Mouse (Mus musculus) stomach, embryonic 15.5 days (tissue): Measurements from ENCODE around the gene Dnah2. TPM values are rescaled to one million over a fixed set of nuclear protein-coding genes. Genes with fewer than 3 reads are reported as not detected.

Experiments used
- ATAC-seq: fragments of 200-750 bp; cut with Nextera tagmentation; 2 replicates; pipeline ENCODE4 v1.8.0; 2017; ENCODE audit warnings: low read depth, moderate number of reproducible peaks, moderate TSS enrichment; ENCODE audit not compliant: insufficient read depth, low FRiP score
- H3K27ac ChIP-seq: fragments of 300-500 bp; sonication (generic); 2 replicates; pipeline ENCODE4 v1.5.1; 2015; ENCODE audit warnings: mild to moderate bottlenecking, inconsistent platforms
- H3K27me3 ChIP-seq: fragments of 300-500 bp; sonication (generic); replicated peaks from 2 replicates; pipeline ENCODE4 v1.6.1; 2015; ENCODE audit warnings: inconsistent platforms
- H3K36me3 ChIP-seq: fragments of 300-500 bp; sonication (generic); 2 replicates; pipeline ENCODE4 v1.6.1; 2015; ENCODE audit warnings: inconsistent platforms
- H3K4me1 ChIP-seq: fragments of 300-500 bp; sonication (generic); 2 replicates; pipeline ENCODE4 v1.6.1; 2015; ENCODE audit warnings: inconsistent platforms
- H3K4me2 ChIP-seq: fragments of 300-500 bp; sonication (generic); 2 replicates; pipeline ENCODE4 v1.6.1; 2015; ENCODE audit warnings: mild to moderate bottlenecking, inconsistent platforms
- H3K4me3 ChIP-seq: fragments of 300-500 bp; sonication (generic); replicated peaks from 2 replicates; pipeline ENCODE4 v1.5.1; 2015; ENCODE audit warnings: inconsistent platforms
- H3K9ac ChIP-seq: fragments of 300-500 bp; sonication (generic); 2 replicates; pipeline ENCODE4 v1.6.1; 2015; ENCODE audit warnings: inconsistent platforms
- H3K9me3 ChIP-seq: fragments of 300-500 bp; sonication (generic); 2 replicates; pipeline ENCODE4 v1.6.1; 2016; ENCODE audit warnings: inconsistent platforms
- WGBS: fragments of 180-500 bp; shearing (Covaris S2); methylation state at CpG from one replicate; pipeline ENCODE4 v1.1.7; 2015; 5-methylcytosine and 5-hydroxymethylcytosine counted together
- microRNA-seq: library from miRNA; unstranded; fragments of <30 nt; microRNA quantifications from one replicate; pipeline ENCODE4, GENCODE M21; 2016
- polyA plus RNA-seq: library from polyadenylated mRNA; unstranded; fragments of >200 nt; fragmentation: Nextera tagmentation; extraction: Ambion mirVana; gene quantifications from 2 replicates; pipeline ENCODE4 v1.2.1, GENCODE M21; 2015

Dnah2 gene
- polyA plus RNA-seq, 1 experiment from 2014 or later = 0.81 TPM

DNA sequence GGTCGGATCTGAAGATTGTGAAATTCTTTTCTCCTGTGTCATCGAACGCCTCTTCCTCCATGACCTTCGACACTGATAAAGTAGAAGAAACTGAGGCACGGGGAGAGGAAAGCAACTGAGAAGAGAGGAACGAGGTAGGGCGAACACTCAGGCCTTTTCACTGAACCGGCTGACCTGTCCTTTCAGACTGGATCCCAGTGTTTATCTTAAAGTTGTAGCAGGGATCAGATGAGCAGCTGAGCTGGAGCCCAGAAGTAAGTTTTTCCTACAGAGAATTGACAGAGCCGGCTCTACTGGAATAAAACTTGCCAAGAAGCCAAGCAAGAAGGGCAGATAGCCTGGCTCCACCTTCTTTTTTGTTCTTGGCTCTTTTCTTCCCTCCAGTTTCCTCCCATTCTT lies 178.1 kb downstream of the Dnah2 start:
- Histone ChIP-seq H3K27me3 (no peaks in the 10 kb centered on the region), H3K4me1 (peaks cover 32% of the 10 kb centered on the region), H3K36me3 (peaks cover 10% of the 10 kb centered on the region; the same call in 1 of the 2 replicates), H3K4me3 (no peak overlapping the region), H3K9me3 (no peaks in the 10 kb centered on the region), H3K27ac (peak overlapping the region; percentile 86), H3K9ac (no peak overlapping the region), H3K4me2 (peak overlapping the region; percentile 20)
- ATAC-seq = no peak
- 15% methylated on average over 9 of the region's 9 CpGs for WGBS

Small RNAs within 50 kb of the gene (microRNA-seq; reads per million reads assigned to microRNA genes)
- gene Gm27493 = not detected

Other genes with a start within 250 kb of the Dnah2 start
- 18.6 and 19.5 TPM in 2 replicates for gene Cntrob, start 225.3 kb downstream of the Dnah2 start, polyA plus RNA-seq
- 146 and 157 TPM in 2 replicates for gene Trappc1, start 225.1 kb downstream of the Dnah2 start, polyA plus RNA-seq
- gene Kcnab3, start 222.9 kb downstream of the Dnah2 start, polyA plus RNA-seq = 1.3 TPM in 2 replicates
- 12.6 and 12.8 TPM in 2 replicates for gene Rnf227, start 208.6 kb downstream of the Dnah2 start, polyA plus RNA-seq
- 53.4 and 54.0 TPM in 2 replicates for gene Chd3, start 179.7 kb downstream of the Dnah2 start, polyA plus RNA-seq
- gene Naa38, start 153.6 kb downstream of the Dnah2 start, polyA plus RNA-seq = 154 and 179 TPM in 2 replicates
- 24.9 and 25.3 TPM in 2 replicates for gene Cyb5d1, start 153.5 kb downstream of the Dnah2 start, polyA plus RNA-seq
- gene Tmem88, start 150.9 kb downstream of the Dnah2 start, polyA plus RNA-seq = 26.7 and 29.4 TPM in 2 replicates
- gene Kdm6b, start 135.4 kb downstream of the Dnah2 start, polyA plus RNA-seq = 25.4 and 26.5 TPM in 2 replicates
- gene Efnb3, start 11.1 kb upstream of the Dnah2 start, polyA plus RNA-seq = 10.4 and 12.6 TPM in 2 replicates
- gene Wrap53, start 31.1 kb upstream of the Dnah2 start, polyA plus RNA-seq = 21.6 and 24.5 TPM in 2 replicates
- 122 and 130 TPM in 2 replicates for gene Trp53, start 31.2 kb upstream of the Dnah2 start, polyA plus RNA-seq
- gene Atp1b2, start 56.8 kb upstream of the Dnah2 start, polyA plus RNA-seq = 7.5 and 7.7 TPM in 2 replicates
- gene Shbg, start 68.8 kb upstream of the Dnah2 start, polyA plus RNA-seq = 0.99 and 2.1 TPM in 2 replicates
- gene Sat2, start 72.9 kb upstream of the Dnah2 start, polyA plus RNA-seq = 14.4 and 17.8 TPM in 2 replicates
- gene Fxr2, start 83.9 kb upstream of the Dnah2 start, polyA plus RNA-seq = 21.0 and 27.0 TPM in 2 replicates
- gene Sox15, start 106.2 kb upstream of the Dnah2 start, polyA plus RNA-seq = 3.7 and 6.0 TPM in 2 replicates
- 58.7 and 66.1 TPM in 2 replicates for gene Mpdu1, start 113.5 kb upstream of the Dnah2 start, polyA plus RNA-seq
- gene Cd68, start 117.0 kb upstream of the Dnah2 start, polyA plus RNA-seq = 15.5 and 16.3 TPM in 2 replicates
- 442 and 514 TPM in 2 replicates for gene Eif4a1, start 123.3 kb upstream of the Dnah2 start, polyA plus RNA-seq
- gene Senp3, start 133.0 kb upstream of the Dnah2 start, polyA plus RNA-seq = 69.1 and 74.5 TPM in 2 replicates
- gene Tnfsf13, start 136.7 kb upstream of the Dnah2 start, polyA plus RNA-seq = 0.31 and 0.61 TPM in 2 replicates
- 8.0 and 8.9 TPM in 2 replicates for gene Tnfsf12, start 146.7 kb upstream of the Dnah2 start, polyA plus RNA-seq
- 3.3 and 3.5 TPM in 2 replicates for gene Tnfsfm13, start 147.0 kb upstream of the Dnah2 start, polyA plus RNA-seq
- 21.0 and 25.8 TPM in 2 replicates for gene Polr2a, start 209.5 kb upstream of the Dnah2 start, polyA plus RNA-seq
- 0.12 TPM in 1 of 2 replicates, not detected in the other for gene Slc35g3, start 212.9 kb upstream of the Dnah2 start, polyA plus RNA-seq
- 2.7 and 3.0 TPM in 2 replicates for gene Zbtb4, start 216.8 kb upstream of the Dnah2 start, polyA plus RNA-seq
- gene Chrnb1, start 246.8 kb upstream of the Dnah2 start, polyA plus RNA-seq = 5.1 and 6.0 TPM in 2 replicates